Mouse (Mus musculus) layer of hippocampus, adult 11-12 months (tissue): ENCODE measurements at regions not wholly inside any gene's neighbourhood (a gene's known extent, or its start where the extent isn't known, plus 50 kb on each side); places are given as distances from the start of the nearest gene placed in this dataset.

Source experiments
- DNase-seq: peaks from one replicate; pipeline ENCODE4 v3.0.0; 2022; ENCODE audit warnings: low spot score

- DNase-seq = no peak
Measured at GRCm38 (mm10) chr10:14217284-14217683, 251.4 kb downstream of the Hivep2 start.

GRCm38 (mm10) chr10:14216191-14216992 lies 250.5 kb downstream of the Hivep2 start:
- no peak for DNase-seq

GRCm38 (mm10) chr10:14215512-14215911 lies 249.6 kb downstream of the Hivep2 start:
- DNase-seq = no peak

GRCm38 (mm10) chr10:14213536-14213935 lies 247.7 kb downstream of the Hivep2 start:
- no peak for DNase-seq

- DNase-seq = peak; percentile 73
Measured at GRCm38 (mm10) chr10:14211926-14212325, 246.1 kb downstream of the Hivep2 start.

GRCm38 (mm10) chr10:14211481-14211880 lies 245.6 kb downstream of the Hivep2 start:
- no peak for DNase-seq

GRCm38 (mm10) chr10:14210445-14210844 lies 244.6 kb downstream of the Hivep2 start:
- DNase-seq = peak; percentile 65

GRCm38 (mm10) chr10:14210045-14210444 lies 244.2 kb downstream of the Hivep2 start:
- no peak for DNase-seq

- DNase-seq = no peak
Measured at GRCm38 (mm10) chr10:14208206-14208605, 242.3 kb downstream of the Hivep2 start.

GRCm38 (mm10) chr10:14207616-14208015 lies 241.7 kb downstream of the Hivep2 start:
- peak; percentile 74 for DNase-seq

GRCm38 (mm10) chr10:14207051-14207570 lies 241.2 kb downstream of the Hivep2 start:
- DNase-seq = no peak
